Comparison of ENCODE assay signal across 8 mouse cellular contexts in genomic region chr16:51315608-51316007, GRCm38 (mm10).
DNase-seq lines count a peak whose midpoint lies in the region; ATAC-seq and TF ChIP-seq lines count a peak whose summit lies in the region.

No protein-coding gene starts in this region.

- in situ Hi-C loops in Patski (cut with MboI; ENCODE audit: low pct_unique_long_range_greater_than_20kb), result loop anchor here (5.0 to 25.0 kb wide), 2 partner anchors 872 to 1947 kb away; no protein-coding TSS in a partner anchor

- H3K4me1 ChIP-seq in embryonic facial prominence, embryonic 11.5 days (ENCODE audit: control insufficient read depth, insufficient read depth, low read length), result no peaks in the 10 kb centered on the region
- H3K4me1 ChIP-seq in embryonic facial prominence, embryonic 10.5 days, result peaks cover 10% of the 10 kb centered on the region
- H3K4me1 ChIP-seq in lung, embryonic 14.5 days (ENCODE audit: insufficient read depth), result no peaks in the 10 kb centered on the region
- no peaks in the 10 kb centered on the region for H3K4me1 ChIP-seq in lung, adult 2 months (ENCODE audit: control insufficient read depth, insufficient read depth, low read length)
- H3K4me1 ChIP-seq in forebrain, embryonic 12.5 days, result peaks cover 4% of the 10 kb centered on the region; the same call in 1 of the 2 replicates

- no peak for TF ChIP-seq POLR2A in lung, adult 2 months (IDR thresholded peaks at IDR 0.05; ENCODE audit: borderline replicate concordance, extremely low read depth, low read depth, low read length)

- H3K9me3 ChIP-seq in embryonic facial prominence, embryonic 11.5 days (replicated peaks; ENCODE audit: control insufficient read depth, low read length), result no peaks in the 10 kb centered on the region
- no peaks in the 10 kb centered on the region for H3K9me3 ChIP-seq in embryonic facial prominence, embryonic 10.5 days
- H3K9me3 ChIP-seq in lung, embryonic 14.5 days (ENCODE audit: low read depth, low read length), result no peaks in the 10 kb centered on the region
- H3K9me3 ChIP-seq in forebrain, embryonic 12.5 days, result no peaks in the 10 kb centered on the region

- H3K27ac ChIP-seq in embryonic facial prominence, embryonic 11.5 days (replicated peaks; ENCODE audit: low read depth, low read length), result no peak overlapping the region
- H3K27ac ChIP-seq in embryonic facial prominence, embryonic 10.5 days (replicated peaks), result no peak overlapping the region
- no peak overlapping the region for H3K27ac ChIP-seq in lung, embryonic 14.5 days (ENCODE audit: low read depth)
- no peak overlapping the region for H3K27ac ChIP-seq in forebrain, embryonic 12.5 days

- no peak overlapping the region for H3K9ac ChIP-seq in embryonic facial prominence, embryonic 11.5 days (replicated peaks; ENCODE audit: low read length)
- H3K9ac ChIP-seq in lung, embryonic 14.5 days, result no peak overlapping the region
- H3K9ac ChIP-seq in forebrain, embryonic 12.5 days, result no peak overlapping the region

- H3K4me3 ChIP-seq in embryonic facial prominence, embryonic 11.5 days (ENCODE audit: low read depth, low read length), result no peak overlapping the region
- H3K4me3 ChIP-seq in embryonic facial prominence, embryonic 10.5 days, result no peak overlapping the region
- no peak overlapping the region for H3K4me3 ChIP-seq in lung, embryonic 14.5 days (ENCODE audit: low read depth, low read length)
- no peak overlapping the region for H3K4me3 ChIP-seq in lung, adult 2 months (replicated peaks; ENCODE audit: extremely low read depth, low read depth, low read length)
- no peak overlapping the region for H3K4me3 ChIP-seq in forebrain, embryonic 12.5 days (replicated peaks)

- POLR2A ChIA-PET in Patski (lab: Charles Lee), result no interaction called here

- H3K27me3 ChIP-seq in embryonic facial prominence, embryonic 11.5 days (ENCODE audit: control insufficient read depth, insufficient read depth, low read length), result no peaks in the 10 kb centered on the region
- no peaks in the 10 kb centered on the region for H3K27me3 ChIP-seq in embryonic facial prominence, embryonic 10.5 days (replicated peaks; ENCODE audit: low read depth, poor library complexity, severe bottlenecking)
- H3K27me3 ChIP-seq in lung, embryonic 14.5 days (ENCODE audit: insufficient read depth, low read length), result no peaks in the 10 kb centered on the region
- H3K27me3 ChIP-seq in Patski, result peaks cover 4% of the 10 kb centered on the region
- H3K27me3 ChIP-seq in forebrain, embryonic 12.5 days, result no peaks in the 10 kb centered on the region

- no peak overlapping the region for H3K4me2 ChIP-seq in embryonic facial prominence, embryonic 11.5 days (ENCODE audit: low read depth, low read length)
- no peak overlapping the region for H3K4me2 ChIP-seq in lung, embryonic 14.5 days
- H3K4me2 ChIP-seq in forebrain, embryonic 12.5 days, result no peak overlapping the region

- CTCF ChIA-PET in Patski (lab: Charles Lee), result interaction anchor here (1.9 kb wide), 1 partner anchor 13 kb away, joined by 7 read pairs; no protein-coding TSS in a partner anchor

- 23% methylated on average over 6 of the region's 6 CpGs for WGBS in embryonic facial prominence, embryonic 11.5 days
- 21% methylated on average over 6 of the region's 6 CpGs for WGBS in embryonic facial prominence, embryonic 10.5 days
- 17% methylated on average over 6 of the region's 6 CpGs for WGBS in lung, embryonic 14.5 days
- WGBS in lung, adult 2 months, result 12% methylated on average over 6 of the region's 6 CpGs
- 16% methylated on average over 6 of the region's 6 CpGs for WGBS in forebrain, embryonic 12.5 days

- peak; percentile 72 for TF ChIP-seq CTCF in lung, embryonic 14.5 days (IDR thresholded peaks at IDR 0.05; ENCODE audit: low read depth)
- no peak for TF ChIP-seq CTCF in lung, adult 2 months (IDR thresholded peaks at IDR 0.05; ENCODE audit: insufficient read depth, low read length)
- peak; percentile 56 for TF ChIP-seq CTCF in Patski (IDR thresholded peaks at IDR 0.05)

- ATAC-seq in embryonic facial prominence, embryonic 11.5 days (replicated peaks; ENCODE audit: insufficient number of reproducible peaks, low FRiP score, low TSS enrichment, low read depth), result no peak
- ATAC-seq in lung, embryonic 14.5 days (ENCODE audit: insufficient read depth), result no peak
- no peak for ATAC-seq in Patski
- peak; percentile 55; the same call in 1 of the 2 replicates for ATAC-seq in forebrain, embryonic 12.5 days (ENCODE audit: low FRiP score)
- ATAC-seq in erythroblast, adult 5-6 weeks (replicated peaks; ENCODE audit: low FRiP score, poor library complexity, severe bottlenecking), result no peak

- DNase-seq in embryonic facial prominence, embryonic 11.5 days (ENCODE audit: low spot score), result peak; percentile 84
- DNase-seq in embryonic facial prominence, embryonic 10.5 days (ENCODE audit: low spot score), result no peak
- peak; percentile 89 for DNase-seq in lung, embryonic 14.5 days
- no peak for DNase-seq in lung, adult 2 months
- DNase-seq in Patski (ENCODE audit: low read depth, low spot score), result no peak
- DNase-seq in lung, postnatal 25 days (ENCODE audit: low spot score), result peak; percentile 18

- no peaks in the 10 kb centered on the region for H3K36me3 ChIP-seq in embryonic facial prominence, embryonic 11.5 days (replicated peaks; ENCODE audit: control insufficient read depth, insufficient read depth, low read depth, low read length)
- no peaks in the 10 kb centered on the region for H3K36me3 ChIP-seq in embryonic facial prominence, embryonic 10.5 days (replicated peaks)
- H3K36me3 ChIP-seq in lung, embryonic 14.5 days (ENCODE audit: insufficient read depth), result no peaks in the 10 kb centered on the region
- no peaks in the 10 kb centered on the region for H3K36me3 ChIP-seq in forebrain, embryonic 12.5 days (replicated peaks)

Comparison
In these comparisons a context has a peak if more than half of its experiments do, and no peak if none do; other contexts are left out.
1. DNase-seq: peak in embryonic facial prominence, embryonic 11.5 days (single experiment), lung, embryonic 14.5 days (single experiment) and lung, postnatal 25 days (single experiment); none in embryonic facial prominence, embryonic 10.5 days (single experiment), lung, adult 2 months (single experiment) and Patski (single experiment).